Mouse (Mus musculus) testis, adult 2 months (tissue): ENCODE results near the gene Hist1h1d.
"Not testable (repeated sequence)": the region's sequence is repeated elsewhere in the genome, so short reads cannot be mapped to it uniquely, and the experiment has no call there.

Source experiments
- CTCF ChIP-seq: fragments of 200-500 bp; IDR thresholded peaks from 2 replicates; pipeline ENCODE4 v1.5.1; 2012; ENCODE audit warnings: low read depth, mild to moderate bottlenecking, inconsistent platforms, low read length, moderate library complexity; ENCODE audit not compliant: control insufficient read depth, insufficient read depth, insufficient replicate concordance
- POLR2A ChIP-seq: fragments of 200-500 bp; IDR thresholded peaks from 2 replicates; pipeline ENCODE4 v1.6.1; 2012; ENCODE audit warnings: low read depth, mild to moderate bottlenecking, inconsistent platforms, low read length, moderate library complexity; ENCODE audit not compliant: control insufficient read depth

DNA sequence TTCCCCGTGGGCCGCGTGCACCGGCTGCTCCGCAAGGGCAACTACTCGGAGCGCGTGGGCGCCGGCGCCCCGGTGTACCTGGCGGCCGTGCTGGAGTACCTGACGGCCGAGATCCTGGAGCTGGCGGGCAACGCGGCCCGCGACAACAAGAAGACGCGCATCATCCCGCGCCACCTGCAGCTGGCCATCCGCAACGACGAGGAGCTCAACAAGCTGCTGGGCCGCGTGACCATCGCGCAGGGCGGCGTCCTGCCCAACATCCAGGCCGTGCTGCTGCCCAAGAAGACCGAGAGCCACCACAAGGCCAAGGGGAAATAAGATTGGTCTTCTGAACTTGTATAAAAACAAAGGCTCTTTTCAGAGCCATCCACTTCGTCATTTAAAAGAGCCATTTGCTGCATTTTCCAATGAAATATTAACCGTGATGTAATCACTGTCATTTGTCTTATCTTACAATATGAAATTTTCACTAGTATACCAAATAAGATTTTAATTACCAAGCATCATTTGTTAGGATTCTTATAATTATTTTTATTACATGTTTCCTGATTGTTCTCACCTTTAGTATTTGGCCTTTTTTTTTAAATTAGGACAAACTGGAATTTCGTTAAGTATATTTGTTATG is 21.6 kb downstream of the Hist1h1d start:
- TF ChIP-seq CTCF, POLR2A: not testable (repeated sequence)
